Mouse (Mus musculus): ENCODE measurements around the gene Sapcd1.

DNA sequence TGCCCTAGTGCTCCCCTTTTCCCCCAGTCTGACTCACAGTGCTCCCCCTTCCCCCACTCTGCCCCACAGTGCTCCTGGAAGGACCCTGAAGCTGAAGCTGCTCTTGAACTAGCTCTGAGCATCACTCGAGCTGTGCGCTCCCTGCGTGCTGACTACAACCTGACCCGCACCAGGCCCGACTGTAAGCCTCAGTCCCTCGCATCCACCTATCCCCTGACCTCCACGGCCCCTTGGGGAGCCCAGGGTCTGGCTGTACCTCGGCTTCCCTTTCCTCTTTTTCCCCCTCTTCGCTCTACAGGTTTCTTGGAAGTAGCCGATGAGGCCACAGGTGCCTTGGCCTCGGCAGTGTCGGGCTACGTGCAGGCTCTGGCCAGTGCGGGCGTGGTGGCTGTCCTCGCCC is 12.5 kb downstream of the Sapcd1 start:
- TF ChIP-seq CTCF (IDR thresholded peaks at IDR 0.05; ENCODE audit: borderline replicate concordance, insufficient read depth, low read length) (no peak), POLR2A (IDR thresholded peaks at IDR 0.05; ENCODE audit: low read depth, low read length) (no peak)
